ENCODE assay signal across 8 mouse cellular contexts in genomic region chr5:106964513-106965014, GRCm38 (mm10). TPM values are rescaled to one million over a fixed set of nuclear protein-coding genes. Genes with fewer than 3 reads are reported as not detected.
DNase-seq lines count a peak whose midpoint lies in the region; ATAC-seq and TF ChIP-seq lines count a peak whose summit lies in the region.

No protein-coding gene starts in this region.

- WGBS in lung, adult 2 months: under 1% methylated on average over 41 of the region's 41 CpGs
- under 1% methylated on average over 41 of the region's 41 CpGs for WGBS in embryonic facial prominence, embryonic 11.5 days
- WGBS in intestine, embryonic 15.5 days: 0% methylated on average over 41 of the region's 41 CpGs

- intact Hi-C loops in left cerebral cortex, postnatal 36 days (cut with DNase I): no loop called here

- H3K4me3 ChIP-seq in lung, adult 2 months (replicated peaks; ENCODE audit: extremely low read depth, low read depth, low read length): peak overlapping the region; percentile 80
- H3K4me3 ChIP-seq in embryonic facial prominence, embryonic 11.5 days (ENCODE audit: low read depth, low read length): peak overlapping the region; percentile 72
- H3K4me3 ChIP-seq in intestine, embryonic 15.5 days (replicated peaks): peak overlapping the region; percentile 53
- peak overlapping the region; percentile 84 for H3K4me3 ChIP-seq in myocyte

- peak overlapping the region; percentile 86 for H3K4me2 ChIP-seq in embryonic facial prominence, embryonic 11.5 days (ENCODE audit: low read depth, low read length)
- H3K4me2 ChIP-seq in intestine, embryonic 15.5 days (replicated peaks): peak overlapping the region; percentile 87
- peak overlapping the region; percentile 93 for H3K4me2 ChIP-seq in myocyte (ENCODE audit: low read depth)

- TF ChIP-seq CTCF in lung, adult 2 months (IDR thresholded peaks at IDR 0.05; ENCODE audit: insufficient read depth, low read length): no peak

- TF ChIP-seq POLR2A in lung, adult 2 months (IDR thresholded peaks at IDR 0.05; ENCODE audit: borderline replicate concordance, extremely low read depth, low read depth, low read length): no peak
- TF ChIP-seq POLR2A in myocyte (IDR thresholded peaks at IDR 0.05; ENCODE audit: insufficient read length, low read depth): no peak

- no peaks in the 10 kb centered on the region for H3K9me3 ChIP-seq in embryonic facial prominence, embryonic 11.5 days (replicated peaks; ENCODE audit: control insufficient read depth, low read length)
- H3K9me3 ChIP-seq in intestine, embryonic 15.5 days: no peaks in the 10 kb centered on the region

- ATAC-seq in embryonic facial prominence, embryonic 11.5 days (replicated peaks; ENCODE audit: insufficient number of reproducible peaks, low FRiP score, low TSS enrichment, low read depth): peak; percentile 83
- peak; percentile 94 for ATAC-seq in intestine, embryonic 15.5 days

- H3K27ac ChIP-seq in embryonic facial prominence, embryonic 11.5 days (replicated peaks; ENCODE audit: low read depth, low read length): peak overlapping the region; percentile 73
- H3K27ac ChIP-seq in intestine, embryonic 15.5 days: peak overlapping the region; percentile 61; the same call in 1 of the 2 replicates

- DNase-seq in lung, adult 2 months: no peak
- no peak for DNase-seq in lung, postnatal 14 days
- peak; percentile 34 for DNase-seq in embryonic facial prominence, embryonic 11.5 days (ENCODE audit: low spot score)
- DNase-seq in thymus, postnatal 14 days: no peak
- DNase-seq in MN1 (ENCODE audit: low spot score): no peak
- no peak for DNase-seq in left cerebral cortex, postnatal 36 days (ENCODE audit: low spot score in 2 of 2)

- H3K27me3 ChIP-seq in embryonic facial prominence, embryonic 11.5 days (ENCODE audit: control insufficient read depth, insufficient read depth, low read length): no peaks in the 10 kb centered on the region
- no peaks in the 10 kb centered on the region for H3K27me3 ChIP-seq in intestine, embryonic 15.5 days (replicated peaks)
- no peaks in the 10 kb centered on the region for H3K27me3 ChIP-seq in myocyte (ENCODE audit: control insufficient read depth, insufficient read depth, insufficient read length)

- H3K4me1 ChIP-seq in lung, adult 2 months (ENCODE audit: control insufficient read depth, insufficient read depth, low read length): peaks cover 2% of the 10 kb centered on the region; the same call in 1 of the 2 replicates
- no peaks in the 10 kb centered on the region for H3K4me1 ChIP-seq in embryonic facial prominence, embryonic 11.5 days (ENCODE audit: control insufficient read depth, insufficient read depth, low read length)
- 0 out of 2 replicates have a peak, but pooled peaks cover 7% of the 10 kb centered on the region for H3K4me1 ChIP-seq in intestine, embryonic 15.5 days (replicated peaks)

- no peaks in the 10 kb centered on the region; the same call in 1 of the 2 replicates for H3K36me3 ChIP-seq in embryonic facial prominence, embryonic 11.5 days (replicated peaks; ENCODE audit: control insufficient read depth, insufficient read depth, low read depth, low read length)
- peaks cover 6% of the 10 kb centered on the region; the same call in 1 of the 2 replicates for H3K36me3 ChIP-seq in intestine, embryonic 15.5 days
- peaks cover 5% of the 10 kb centered on the region for H3K36me3 ChIP-seq in myocyte (ENCODE audit: control insufficient read depth, insufficient read depth)

- peaks cover 15% of the 10 kb centered on the region for H3K79me2 ChIP-seq in myocyte (ENCODE audit: control insufficient read depth, insufficient read depth)

- peak overlapping the region; percentile 46 for H3ac ChIP-seq in myocyte (ENCODE audit: control insufficient read depth, insufficient read length)

- H3K9ac ChIP-seq in embryonic facial prominence, embryonic 11.5 days (replicated peaks; ENCODE audit: low read length): peak overlapping the region; percentile 70
- peak overlapping the region; percentile 55 for H3K9ac ChIP-seq in intestine, embryonic 15.5 days

TF ChIP-seq in myocyte, 11 proteins besides CTCF, POLR2A, EP300 and RAD21:
- TF ChIP-seq TCF12 (IDR thresholded peaks at IDR 0.05; ENCODE audit: insufficient read depth, poor library complexity, severe bottlenecking) (no peak), MYOG (IDR thresholded peaks at IDR 0.05; ENCODE audit: control insufficient read depth in 1 of 3, insufficient read depth in 1 of 3, insufficient read length in 2 of 3, low read depth in 2 of 3) (peak in 2 of 3 experiments; percentile 44 to 64), TCF3 (IDR thresholded peaks at IDR 0.05; ENCODE audit: insufficient read length, low read depth) (no peak), USF1 (IDR thresholded peaks at IDR 0.05; ENCODE audit: low read depth) (no peak), MYOD1 (IDR thresholded peaks at IDR 0.05; ENCODE audit: control insufficient read depth in 1 of 3, insufficient read length in 2 of 3, low read depth in 2 of 3) (peak in 1 of 3 experiments; percentile 32)
TF ChIP-seq in myocyte: peak in this region for 2.

RNA-seq across cellular contexts. Expression of gene Cdc7, which starts 0.4 kb away (rescaled TPM):
- polyA plus RNA-seq in lung, adult 2 months (2012; rRNA removed): 1.6 and 1.9 TPM in 2 replicates
- polyA plus RNA-seq in embryonic facial prominence, embryonic 11.5 days (2014; fragmentation: Nextera tagmentation; extraction: Ambion mirVana): 69.0 and 70.4 TPM in 2 replicates
- polyA plus RNA-seq in intestine, embryonic 15.5 days (2015; fragmentation: Nextera tagmentation; extraction: Ambion mirVana): 36.1 and 36.8 TPM in 2 replicates
- polyA plus RNA-seq in myocyte (2012; fragmentation: generic; extraction: Trizol): 1.8 TPM
- 10 to 100 TPM in 1 of 2 experiments, 1 to 10 TPM in 1; 9.7 to 15.1 TPM for total RNA-seq in left cerebral cortex, postnatal 36 days (2021)

RNA-seq across cellular contexts. Expression of gene Hfm1, which starts 38.4 kb away (rescaled TPM):
- not detected in 2 replicates for polyA plus RNA-seq in lung, adult 2 months (2012; rRNA removed)
- polyA plus RNA-seq in embryonic facial prominence, embryonic 11.5 days (2014; fragmentation: Nextera tagmentation; extraction: Ambion mirVana): 4.1 and 5.1 TPM in 2 replicates
- 0.86 and 1.2 TPM in 2 replicates for polyA plus RNA-seq in intestine, embryonic 15.5 days (2015; fragmentation: Nextera tagmentation; extraction: Ambion mirVana)
- not detected for polyA plus RNA-seq in myocyte (2012; fragmentation: generic; extraction: Trizol)
- total RNA-seq in left cerebral cortex, postnatal 36 days (2021): 1 to 10 TPM; 1.1 to 1.4 TPM

Comparison
In these comparisons a context has a peak if more than half of its experiments do, and no peak if none do; other contexts are left out.
1. RNA of gene Cdc7, which starts 0.4 kb away (polyA plus RNA-seq): 69.0 to 70.4 TPM in embryonic facial prominence, embryonic 11.5 days and 36.1 to 36.8 TPM in intestine, embryonic 15.5 days; 1.6 to 1.9 TPM in lung, adult 2 months and 1.8 TPM in myocyte (single experiment); every median in the first group is over 10 times any median in the second.
2. Peak in every context shown above with its lines, with median percentiles within 50 percentile points of each other: H3K4me3 ChIP-seq and H3K4me2 ChIP-seq.